Mouse (Mus musculus) C2C12 (cell line): ENCODE measurements around the gene Cntn4.

Source experiments
- CTCF ChIP-seq: IDR thresholded peaks from one replicate; pipeline ENCODE4 v1.5.1; 2011; ENCODE audit not compliant: control insufficient read depth, insufficient read depth, insufficient read length
- FOSL1 ChIP-seq: IDR thresholded peaks from one replicate; pipeline ENCODE4 v1.8.0; 2011; ENCODE audit warnings: mild to moderate bottlenecking, low read length; ENCODE audit not compliant: poor library complexity, insufficient read depth, severe bottlenecking
- MAX ChIP-seq: IDR thresholded peaks from one replicate; pipeline ENCODE4 v1.6.1; 2011; ENCODE audit warnings: mild to moderate bottlenecking, control low read depth
- MYOD1 ChIP-seq: IDR thresholded peaks from one replicate; pipeline ENCODE4 v1.6.1; 2011; ENCODE audit warnings: low read depth; ENCODE audit not compliant: control insufficient read depth, insufficient read length
- MYOG ChIP-seq: IDR thresholded peaks from one replicate; pipeline ENCODE4 v1.6.1; 2011; ENCODE audit not compliant: control insufficient read depth, insufficient read length; ENCODE audit errors: extremely low read depth
- USF1 ChIP-seq: IDR thresholded peaks from one replicate; pipeline ENCODE4 v1.6.1; 2011; ENCODE audit warnings: low read depth, mild to moderate bottlenecking, control low read depth, moderate library complexity

- no peak for TF ChIP-seq CTCF
- TF ChIP-seq USF1: no peak
- no peak for TF ChIP-seq MYOG
- TF ChIP-seq MAX: no peak
- no peak for TF ChIP-seq FOSL1
- no peak for TF ChIP-seq MYOD1
These were observed 599.7 kb downstream of the Cntn4 start for GRCm38 (mm10) chr6:106277139-106277538.
